8 mouse cellular contexts compared by ENCODE assay signal in genomic region chr6:115007728-115008127, GRCm38 (mm10). TPM values are rescaled to one million over a fixed set of nuclear protein-coding genes. Genes with fewer than 3 reads are reported as not detected.
DNase-seq lines count a peak whose midpoint lies in the region; ATAC-seq and TF ChIP-seq lines count a peak whose summit lies in the region.

No protein-coding gene starts in this region.

- no peak overlapping the region for H3K27ac ChIP-seq in forebrain, embryonic 11.5 days (ENCODE audit: low read depth, low read length)
- H3K27ac ChIP-seq in lung, embryonic 16.5 days (ENCODE audit: low read length) = no peak overlapping the region

- H3K4me2 ChIP-seq in forebrain, embryonic 11.5 days (ENCODE audit: low read depth, low read length, severe bottlenecking) = no peak overlapping the region
- no peak overlapping the region for H3K4me2 ChIP-seq in lung, embryonic 16.5 days (ENCODE audit: low read depth, low read length)

- intact Hi-C loops in heart, postnatal 36 days (cut with DNase I) = loop anchor here (1.0 to 2.0 kb wide), 2 partner anchors 79 to 283 kb away; no protein-coding TSS in a partner anchor

- peak; percentile 89 for TF ChIP-seq CTCF in G1E (IDR thresholded peaks at IDR 0.05; ENCODE audit: low read depth, low read length)

- H3K36me3 ChIP-seq in G1E (replicated peaks) = peaks cover 90% of the 10 kb centered on the region
- no peaks in the 10 kb centered on the region; the same call in 1 of the 2 replicates for H3K36me3 ChIP-seq in forebrain, embryonic 11.5 days (ENCODE audit: control insufficient read depth, insufficient read depth, low read length)
- 0 out of 2 replicates have a peak, but pooled peaks cover 4% of the 10 kb centered on the region for H3K36me3 ChIP-seq in lung, embryonic 16.5 days (ENCODE audit: control insufficient read depth, insufficient read depth, low read length)

- no peaks in the 10 kb centered on the region for H3K9me3 ChIP-seq in G1E (replicated peaks)
- H3K9me3 ChIP-seq in forebrain, embryonic 11.5 days (ENCODE audit: control insufficient read depth, low read length) = no peaks in the 10 kb centered on the region
- H3K9me3 ChIP-seq in lung, embryonic 16.5 days (ENCODE audit: control insufficient read depth, low read length) = no peaks in the 10 kb centered on the region

- no peak overlapping the region for H3K4me3 ChIP-seq in G1E (ENCODE audit: low read depth, low read length)
- H3K4me3 ChIP-seq in forebrain, embryonic 11.5 days (ENCODE audit: low read depth, low read length) = no peak overlapping the region
- H3K4me3 ChIP-seq in lung, embryonic 16.5 days (ENCODE audit: low read length) = no peak overlapping the region

- peak; percentile 59 for DNase-seq in G1E (ENCODE audit: low spot score)
- DNase-seq in c-Kit-positive CD71-positive TER-119-positive erythroid progenitor cells, embryonic 14.5 days (ENCODE audit: low spot score) = peak; percentile 37
- peak; percentile 89 for DNase-seq in forebrain, embryonic 11.5 days (ENCODE audit: low spot score)
- DNase-seq in heart, postnatal 36 days = peak; percentile 79 to 84
- peak; percentile 63 to 82 for DNase-seq in layer of hippocampus, adult 18-20 months (ENCODE audit: low spot score in 2 of 2)
- peak; percentile 40 for DNase-seq in retina, adult 2 months (ENCODE audit: low read depth, low spot score)
- peak; percentile 75 for DNase-seq in thymus, postnatal 14 days

- 0 out of 2 replicates have a peak overlapping the region, but pooled peaks have one; percentile 4 for H3K9ac ChIP-seq in forebrain, embryonic 11.5 days (ENCODE audit: low read length)
- no peak overlapping the region for H3K9ac ChIP-seq in lung, embryonic 16.5 days (ENCODE audit: low read length)

- no peaks in the 10 kb centered on the region for H3K27me3 ChIP-seq in G1E (ENCODE audit: insufficient read depth, low read length)
- no peaks in the 10 kb centered on the region for H3K27me3 ChIP-seq in forebrain, embryonic 11.5 days (ENCODE audit: control insufficient read depth, insufficient read depth, low read length)
- no peaks in the 10 kb centered on the region for H3K27me3 ChIP-seq in lung, embryonic 16.5 days (ENCODE audit: control insufficient read depth, insufficient read depth, low read depth, low read length)

- ATAC-seq in G1E (ENCODE audit: extremely low read depth, insufficient number of reproducible peaks, low FRiP score, poor library complexity, severe bottlenecking) = peak; percentile 41; the same call in 1 of the 2 replicates
- 0 out of 2 replicates have a peak, but pooled peaks have one; percentile 55 for ATAC-seq in forebrain, embryonic 11.5 days (replicated peaks; ENCODE audit: low FRiP score)
- ATAC-seq in lung, embryonic 16.5 days (ENCODE audit: low read depth) = peak; percentile 52; the same call in 1 of the 2 replicates

- WGBS in forebrain, embryonic 11.5 days = 33% methylated on average over 5 of the region's 5 CpGs
- 25% methylated on average over 5 of the region's 5 CpGs for WGBS in lung, embryonic 16.5 days

- H3K4me1 ChIP-seq in G1E (ENCODE audit: insufficient read depth, low read depth, low read length) = no peaks in the 10 kb centered on the region
- H3K4me1 ChIP-seq in forebrain, embryonic 11.5 days (replicated peaks; ENCODE audit: control insufficient read depth, insufficient read depth, low read length) = no peaks in the 10 kb centered on the region; the same call in 1 of the 2 replicates
- no peaks in the 10 kb centered on the region for H3K4me1 ChIP-seq in lung, embryonic 16.5 days (replicated peaks; ENCODE audit: control insufficient read depth, insufficient read depth, low read length)

RNA-seq across cellular contexts. Expression of gene Tamm41, which starts 29.9 kb away (rescaled TPM):
- 26.4 and 33.0 TPM in 2 replicates for total RNA-seq in G1E (2014; fragmentation: Nextera tagmentation)
- 47.4 and 48.8 TPM in 2 replicates for total RNA-seq in G1E (2017)
- 20.9 and 23.4 TPM in 2 replicates for polyA plus RNA-seq in G1E (2012)
- 79.0 and 84.6 TPM in 2 replicates for polyA plus RNA-seq in forebrain, embryonic 11.5 days (2014; fragmentation: Nextera tagmentation; extraction: Ambion mirVana)
- 10 to 100 TPM; 12.7 to 13.2 TPM for total RNA-seq in heart, postnatal 36 days (2021)
- total RNA-seq in layer of hippocampus, adult 18-20 months (2021) = 10 to 100 TPM; 17.2 to 18.5 TPM
- 52.4 and 54.7 TPM in 2 replicates for polyA plus RNA-seq in lung, embryonic 16.5 days (2015; fragmentation: Nextera tagmentation; extraction: Ambion mirVana)

RNA-seq across cellular contexts. Expression of gene Vgll4, which starts 37.9 kb away (rescaled TPM):
- total RNA-seq in G1E (2014; fragmentation: Nextera tagmentation) (22.9 and 33.3 TPM in 2 replicates), G1E (2017) (34.6 and 35.0 TPM in 2 replicates)
- polyA plus RNA-seq in G1E (2012) = 39.4 and 40.7 TPM in 2 replicates
- polyA plus RNA-seq in forebrain, embryonic 11.5 days (2014; fragmentation: Nextera tagmentation; extraction: Ambion mirVana) = 72.0 and 73.1 TPM in 2 replicates
- total RNA-seq in heart, postnatal 36 days (2021) = 10 to 100 TPM; 20.6 to 23.1 TPM
- 10 to 100 TPM; 46.9 to 49.2 TPM for total RNA-seq in layer of hippocampus, adult 18-20 months (2021)
- 152 and 155 TPM in 2 replicates for polyA plus RNA-seq in lung, embryonic 16.5 days (2015; fragmentation: Nextera tagmentation; extraction: Ambion mirVana)

Comparison
In these comparisons a context has a peak if more than half of its experiments do, and no peak if none do; other contexts are left out.
1. DNase-seq: peak in every context shown above with its lines; median percentile 89 in forebrain, embryonic 11.5 days; 82 in heart, postnatal 36 days; 75 in thymus, postnatal 14 days; 72 in layer of hippocampus, adult 18-20 months; 59 in G1E; 40 in retina, adult 2 months; 37 in c-Kit-positive CD71-positive TER-119-positive erythroid progenitor cells, embryonic 14.5 days.